Mouse (Mus musculus): Measurements from ENCODE around the gene Rnps1. TPM values are rescaled to one million over a fixed set of nuclear protein-coding genes. Genes with fewer than 3 reads are reported as not detected.

The Rnps1 gene
- total and polyA plus RNA-seq, 2 experiments from 2014 or later: 260 to 350 TPM

GRCm38 (mm10) chr17:24388711-24389110 lies 25.7 kb upstream of the Rnps1 start:
- no peak for DNase-seq (ENCODE audit: low spot score)
- H3K27me3 ChIP-seq (ENCODE audit: insufficient read depth, low read length): no peaks in the 10 kb centered on the region
- H3K27ac ChIP-seq (ENCODE audit: low read depth, low read length): no peak overlapping the region
- H3K4me2 ChIP-seq (ENCODE audit: low read depth, low read length, poor library complexity, severe bottlenecking): no peak overlapping the region
- no peaks in the 10 kb centered on the region for H3K4me1 ChIP-seq (ENCODE audit: insufficient read depth, low read length)
- no peaks in the 10 kb centered on the region for H3K9me3 ChIP-seq (ENCODE audit: low read length)
- no peak overlapping the region for H3K4me3 ChIP-seq (ENCODE audit: low read depth, low read length)
- no peak for TF ChIP-seq CTCF (IDR thresholded peaks at IDR 0.05)
- H3K36me3 ChIP-seq (ENCODE audit: insufficient read depth, low read length): peaks cover 64% of the 10 kb centered on the region
- no peak for ATAC-seq (ENCODE audit: low FRiP score)
- no peak overlapping the region for H3K9ac ChIP-seq (replicated peaks; ENCODE audit: low read length, poor library complexity, severe bottlenecking)
- WGBS: 86% methylated on average over 5 of the region's 5 CpGs

- H3K36me3 ChIP-seq (ENCODE audit: insufficient read depth, low read length): peaks cover 56% of the 10 kb centered on the region
- H3K4me2 ChIP-seq (ENCODE audit: low read depth, low read length, poor library complexity, severe bottlenecking): no peak overlapping the region
- DNase-seq (ENCODE audit: low spot score) (peak; percentile 57), ATAC-seq (ENCODE audit: low FRiP score) (no peak)
- no peak overlapping the region for H3K4me3 ChIP-seq (ENCODE audit: low read depth, low read length)
- no peaks in the 10 kb centered on the region for H3K9me3 ChIP-seq (ENCODE audit: low read length)
- no peak overlapping the region for H3K27ac ChIP-seq (ENCODE audit: low read depth, low read length)
- no peak overlapping the region for H3K9ac ChIP-seq (replicated peaks; ENCODE audit: low read length, poor library complexity, severe bottlenecking)
- peak; percentile 78 for TF ChIP-seq CTCF (IDR thresholded peaks at IDR 0.05)
- WGBS: 8% methylated on average over 2 of the region's 2 CpGs
- no peaks in the 10 kb centered on the region for H3K27me3 ChIP-seq (ENCODE audit: insufficient read depth, low read length)
- H3K4me1 ChIP-seq (ENCODE audit: insufficient read depth, low read length): no peaks in the 10 kb centered on the region
Observed at GRCm38 (mm10) chr17:24389865-24390264, 24.5 kb upstream of the Rnps1 start.

- DNase-seq (ENCODE audit: low spot score): peak; percentile 15
- ATAC-seq (ENCODE audit: low FRiP score): no peak
Observed at GRCm38 (mm10) chr17:24391149-24391548, 23.2 kb upstream of the Rnps1 start.

GRCm38 (mm10) chr17:24393527-24393926 lies 20.8 kb upstream of the Rnps1 start:
- no peak overlapping the region for H3K4me2 ChIP-seq (ENCODE audit: low read depth, low read length, poor library complexity, severe bottlenecking)
- no peak overlapping the region for H3K9ac ChIP-seq (replicated peaks; ENCODE audit: low read length, poor library complexity, severe bottlenecking)
- no peak for TF ChIP-seq CTCF (IDR thresholded peaks at IDR 0.05)
- H3K36me3 ChIP-seq (ENCODE audit: insufficient read depth, low read length): peaks cover 48% of the 10 kb centered on the region
- 46% methylated on average over 4 of the region's 4 CpGs for WGBS
- H3K27ac ChIP-seq (ENCODE audit: low read depth, low read length): no peak overlapping the region
- no peaks in the 10 kb centered on the region for H3K9me3 ChIP-seq (ENCODE audit: low read length)
- no peak overlapping the region for H3K4me3 ChIP-seq (ENCODE audit: low read depth, low read length)
- no peak for DNase-seq (ENCODE audit: low spot score)
- H3K4me1 ChIP-seq (ENCODE audit: insufficient read depth, low read length): no peaks in the 10 kb centered on the region
- H3K27me3 ChIP-seq (ENCODE audit: insufficient read depth, low read length): no peaks in the 10 kb centered on the region
- ATAC-seq (ENCODE audit: low FRiP score): no peak

More at GRCm38 (mm10) chr17:24391149-24391548, 23.2 kb upstream of the Rnps1 start:
- Histone ChIP-seq H3K36me3 (ENCODE audit: insufficient read depth, low read length) (peaks cover 46% of the 10 kb centered on the region), H3K4me2 (ENCODE audit: low read depth, low read length, poor library complexity, severe bottlenecking) (no peak overlapping the region), H3K4me1 (ENCODE audit: insufficient read depth, low read length) (no peaks in the 10 kb centered on the region), H3K4me3 (ENCODE audit: low read depth, low read length) (no peak overlapping the region), H3K27me3 (ENCODE audit: insufficient read depth, low read length) (no peaks in the 10 kb centered on the region), H3K9ac (replicated peaks; ENCODE audit: low read length, poor library complexity, severe bottlenecking) (no peak overlapping the region), H3K27ac (ENCODE audit: low read depth, low read length) (no peak overlapping the region), H3K9me3 (ENCODE audit: low read length) (no peaks in the 10 kb centered on the region)
- WGBS: 72% methylated on average over 8 of the region's 8 CpGs
- TF ChIP-seq CTCF (IDR thresholded peaks at IDR 0.05): peak; percentile 59

GRCm38 (mm10) chr17:24394456-24394855 lies 19.9 kb upstream of the Rnps1 start:
- no peak for ATAC-seq (ENCODE audit: low FRiP score)
- Histone ChIP-seq H3K36me3 (ENCODE audit: insufficient read depth, low read length) (peaks cover 51% of the 10 kb centered on the region), H3K4me2 (ENCODE audit: low read depth, low read length, poor library complexity, severe bottlenecking) (no peak overlapping the region)

GRCm38 (mm10) chr17:24402371-24402770 lies 12.0 kb upstream of the Rnps1 start:
- Histone ChIP-seq H3K27ac (ENCODE audit: low read depth, low read length) (no peak overlapping the region), H3K9me3 (ENCODE audit: low read length) (no peaks in the 10 kb centered on the region), H3K36me3 (ENCODE audit: insufficient read depth, low read length) (peaks cover 75% of the 10 kb centered on the region), H3K9ac (replicated peaks; ENCODE audit: low read length, poor library complexity, severe bottlenecking) (no peak overlapping the region), H3K4me2 (ENCODE audit: low read depth, low read length, poor library complexity, severe bottlenecking) (no peak overlapping the region), H3K27me3 (ENCODE audit: insufficient read depth, low read length) (no peaks in the 10 kb centered on the region), H3K4me3 (ENCODE audit: low read depth, low read length) (no peak overlapping the region), H3K4me1 (ENCODE audit: insufficient read depth, low read length) (no peaks in the 10 kb centered on the region)
- 75% methylated on average over 3 of the region's 3 CpGs for WGBS
- no peak for DNase-seq (ENCODE audit: low spot score)
- TF ChIP-seq CTCF (IDR thresholded peaks at IDR 0.05): no peak
- ATAC-seq (ENCODE audit: low FRiP score): no peak

More at GRCm38 (mm10) chr17:24394456-24394855, 19.9 kb upstream of the Rnps1 start:
- H3K27ac ChIP-seq (ENCODE audit: low read depth, low read length): no peak overlapping the region
- no peak for TF ChIP-seq CTCF (IDR thresholded peaks at IDR 0.05)
- no peak overlapping the region for H3K4me3 ChIP-seq (ENCODE audit: low read depth, low read length)
- no peaks in the 10 kb centered on the region for H3K9me3 ChIP-seq (ENCODE audit: low read length)
- no peak for DNase-seq (ENCODE audit: low spot score)
- H3K4me1 ChIP-seq (ENCODE audit: insufficient read depth, low read length): no peaks in the 10 kb centered on the region
- 89% methylated on average over 7 of the region's 7 CpGs for whole genome bisulfite sequencing
- no peak overlapping the region for H3K9ac ChIP-seq (replicated peaks; ENCODE audit: low read length, poor library complexity, severe bottlenecking)
- H3K27me3 ChIP-seq (ENCODE audit: insufficient read depth, low read length): no peaks in the 10 kb centered on the region
